Mouse (Mus musculus) hindbrain, embryonic 16.5 days (tissue): ENCODE data around the gene Gab2. TPM values are rescaled to one million over a fixed set of nuclear protein-coding genes. Genes with fewer than 3 reads are reported as not detected.

ENCODE experiments used
- ATAC-seq: fragments of 200-750 bp; cut with Nextera tagmentation; 2 replicates; pipeline ENCODE4 v1.8.0; 2017; ENCODE audit warnings: moderate TSS enrichment, moderate library complexity
- H3K27ac ChIP-seq: fragments of 300-500 bp; sonication (generic); 2 replicates; pipeline ENCODE4 v1.5.1; 2014; ENCODE audit warnings: low read depth, mild to moderate bottlenecking, control low read depth, low read length, moderate library complexity
- H3K27me3 ChIP-seq: fragments of 300-500 bp; sonication (generic); replicated peaks from 2 replicates; pipeline ENCODE4 v1.6.1; 2014; ENCODE audit warnings: low read length; ENCODE audit not compliant: control insufficient read depth, insufficient read depth
- H3K36me3 ChIP-seq: fragments of 300-500 bp; sonication (generic); 2 replicates; pipeline ENCODE4 v1.6.1; 2014; ENCODE audit warnings: mild to moderate bottlenecking, low read length, moderate library complexity, mixed read lengths; ENCODE audit not compliant: control insufficient read depth, insufficient read depth
- H3K4me1 ChIP-seq: fragments of 300-500 bp; sonication (generic); 2 replicates; pipeline ENCODE4 v1.6.1; 2014; ENCODE audit warnings: low read depth, low read length; ENCODE audit not compliant: control insufficient read depth, insufficient read depth
- H3K4me2 ChIP-seq: fragments of 300-500 bp; sonication (generic); 2 replicates; pipeline ENCODE4 v1.6.1; 2014; ENCODE audit warnings: mild to moderate bottlenecking, low read length, control low read depth, moderate library complexity
- H3K4me3 ChIP-seq: fragments of 300-500 bp; sonication (generic); 2 replicates; pipeline ENCODE4 v1.5.1; 2014; ENCODE audit warnings: mild to moderate bottlenecking, low read length, control low read depth, moderate library complexity
- H3K9ac ChIP-seq: fragments of 300-500 bp; sonication (generic); 2 replicates; pipeline ENCODE4 v1.6.1; 2014; ENCODE audit warnings: low read depth, mild to moderate bottlenecking, control low read depth, low read length, moderate library complexity
- H3K9me3 ChIP-seq: fragments of 300-500 bp; sonication (generic); 2 replicates; pipeline ENCODE4 v1.6.1; 2014; ENCODE audit warnings: mild to moderate bottlenecking, low read length, moderate library complexity; ENCODE audit not compliant: control insufficient read depth
- WGBS: fragments of 180-500 bp; shearing (Covaris S2); extraction: QIAGEN DNeasy Blood & Tissue Kit; methylation state at CpG from one replicate; pipeline ENCODE4 v1.1.7; 2014; 5-methylcytosine and 5-hydroxymethylcytosine counted together
- polyA plus RNA-seq: library from polyadenylated mRNA; unstranded; fragments of >200 nt; fragmentation: Nextera tagmentation; extraction: Ambion mirVana; gene quantifications from 2 replicates; pipeline ENCODE4 v1.2.1, GENCODE M21; 2015

Gene Gab2
- polyA plus RNA-seq, 1 experiment from 2014 or later: 14.1 TPM

GRCm38 (mm10) chr7:97270367-97270766 is 189.0 kb downstream of the Gab2 start:
- H3K36me3 ChIP-seq: peaks cover 4% of the 10 kb centered on the region; the same call in 1 of the 2 replicates
- H3K9me3 ChIP-seq: no peaks in the 10 kb centered on the region
- ATAC-seq: no peak
- no peaks in the 10 kb centered on the region for H3K4me1 ChIP-seq
- no peak overlapping the region for H3K9ac ChIP-seq
- no peaks in the 10 kb centered on the region for H3K27me3 ChIP-seq
- no peak overlapping the region for H3K4me2 ChIP-seq
- H3K4me3 ChIP-seq: no peak overlapping the region
- H3K27ac ChIP-seq: no peak overlapping the region

GRCm38 (mm10) chr7:97271068-97271467 is 189.7 kb downstream of the Gab2 start:
- ATAC-seq: no peak
- no peak overlapping the region for H3K4me3 ChIP-seq
- no peaks in the 10 kb centered on the region for H3K4me1 ChIP-seq
- H3K9me3 ChIP-seq: no peaks in the 10 kb centered on the region
- 92% methylated on average over 1 of the region's 1 CpGs for WGBS
- no peak overlapping the region for H3K27ac ChIP-seq
- no peaks in the 10 kb centered on the region for H3K27me3 ChIP-seq
- H3K9ac ChIP-seq: no peak overlapping the region
- H3K36me3 ChIP-seq: peaks cover 4% of the 10 kb centered on the region; the same call in 1 of the 2 replicates
- no peak overlapping the region for H3K4me2 ChIP-seq

GRCm38 (mm10) chr7:97296986-97297385 is 215.6 kb downstream of the Gab2 start:
- no peak overlapping the region for H3K27ac ChIP-seq
- no peaks in the 10 kb centered on the region for H3K4me1 ChIP-seq
- no peaks in the 10 kb centered on the region for H3K9me3 ChIP-seq
- ATAC-seq: no peak
- no peaks in the 10 kb centered on the region for H3K27me3 ChIP-seq
- 53% methylated on average over 2 of the region's 2 CpGs for WGBS
- H3K4me2 ChIP-seq: no peak overlapping the region
- no peak overlapping the region for H3K9ac ChIP-seq
- no peak overlapping the region for H3K4me3 ChIP-seq
- peaks cover 4% of the 10 kb centered on the region for H3K36me3 ChIP-seq

- Histone ChIP-seq H3K4me2 (no peak overlapping the region), H3K36me3 (peaks cover 4% of the 10 kb centered on the region), H3K9ac (no peak overlapping the region), H3K4me3 (no peak overlapping the region), H3K27ac (no peak overlapping the region), H3K4me1 (no peaks in the 10 kb centered on the region), H3K27me3 (no peaks in the 10 kb centered on the region), H3K9me3 (no peaks in the 10 kb centered on the region)
- peak; percentile 65 for ATAC-seq
- WGBS: 6% methylated on average over 2 of the region's 2 CpGs
These were observed 216.1 kb downstream of the Gab2 start for GRCm38 (mm10) chr7:97297466-97297865.

- no peaks in the 10 kb centered on the region for H3K27me3 ChIP-seq
- no peak overlapping the region for H3K4me2 ChIP-seq
- ATAC-seq: no peak
- H3K27ac ChIP-seq: no peak overlapping the region
- no peaks in the 10 kb centered on the region for H3K4me1 ChIP-seq
- H3K9me3 ChIP-seq: no peaks in the 10 kb centered on the region
- WGBS: 95% methylated on average over 2 of the region's 2 CpGs
- H3K36me3 ChIP-seq: peaks cover 4% of the 10 kb centered on the region
- no peak overlapping the region; the same call in 1 of the 2 replicates for H3K9ac ChIP-seq
- H3K4me3 ChIP-seq: no peak overlapping the region
These were observed 216.9 kb downstream of the Gab2 start for GRCm38 (mm10) chr7:97298279-97298678.

GRCm38 (mm10) chr7:97298943-97299342 is 217.6 kb downstream of the Gab2 start:
- H3K9me3 ChIP-seq: no peaks in the 10 kb centered on the region
- no peak for ATAC-seq
- H3K36me3 ChIP-seq: peaks cover 9% of the 10 kb centered on the region
- no peak overlapping the region for H3K9ac ChIP-seq
- no peak overlapping the region for H3K4me2 ChIP-seq
- no peaks in the 10 kb centered on the region for H3K4me1 ChIP-seq
- H3K27ac ChIP-seq: no peak overlapping the region
- WGBS: 84% methylated on average over 6 of the region's 6 CpGs
- no peak overlapping the region for H3K4me3 ChIP-seq
- H3K27me3 ChIP-seq: no peaks in the 10 kb centered on the region

GRCm38 (mm10) chr7:97300914-97301313 is 219.5 kb downstream of the Gab2 start:
- no peak for ATAC-seq
- Histone ChIP-seq H3K4me2 (no peak overlapping the region), H3K9ac (no peak overlapping the region), H3K27ac (no peak overlapping the region), H3K27me3 (no peaks in the 10 kb centered on the region), H3K4me1 (no peaks in the 10 kb centered on the region), H3K36me3 (peaks cover 15% of the 10 kb centered on the region), H3K9me3 (no peaks in the 10 kb centered on the region), H3K4me3 (no peak overlapping the region)
- 93% methylated on average over 2 of the region's 2 CpGs for WGBS

GRCm38 (mm10) chr7:97301321-97301720 is 219.9 kb downstream of the Gab2 start:
- H3K27me3 ChIP-seq: no peaks in the 10 kb centered on the region
- no peak overlapping the region for H3K4me2 ChIP-seq
- no peak overlapping the region for H3K9ac ChIP-seq
- WGBS: 85% methylated on average over 8 of the region's 8 CpGs
- H3K36me3 ChIP-seq: peaks cover 15% of the 10 kb centered on the region
- H3K4me3 ChIP-seq: no peak overlapping the region
- no peak for ATAC-seq
- no peaks in the 10 kb centered on the region for H3K9me3 ChIP-seq
- H3K4me1 ChIP-seq: no peaks in the 10 kb centered on the region
- H3K27ac ChIP-seq: no peak overlapping the region

GRCm38 (mm10) chr7:97302261-97302660 is 220.9 kb downstream of the Gab2 start:
- H3K27me3 ChIP-seq: no peaks in the 10 kb centered on the region
- H3K9ac ChIP-seq: no peak overlapping the region
- H3K27ac ChIP-seq: no peak overlapping the region
- WGBS: 90% methylated on average over 4 of the region's 4 CpGs
- no peak for ATAC-seq
- H3K36me3 ChIP-seq: peaks cover 15% of the 10 kb centered on the region
- no peaks in the 10 kb centered on the region for H3K9me3 ChIP-seq
- no peaks in the 10 kb centered on the region for H3K4me1 ChIP-seq
- no peak overlapping the region for H3K4me3 ChIP-seq
- no peak overlapping the region for H3K4me2 ChIP-seq

- Histone ChIP-seq H3K4me2 (no peak overlapping the region), H3K27ac (no peak overlapping the region), H3K9me3 (no peaks in the 10 kb centered on the region), H3K4me3 (no peak overlapping the region), H3K9ac (no peak overlapping the region), H3K36me3 (peaks cover 15% of the 10 kb centered on the region), H3K27me3 (no peaks in the 10 kb centered on the region), H3K4me1 (no peaks in the 10 kb centered on the region)
- 86% methylated on average over 4 of the region's 4 CpGs for WGBS
- no peak for ATAC-seq
These were observed 221.5 kb downstream of the Gab2 start for GRCm38 (mm10) chr7:97302876-97303275.
